Mouse (Mus musculus) ovary, postnatal 10 days (tissue): ENCODE measurements at regions not wholly inside any gene's neighbourhood (a gene's known extent, or its start where the extent isn't known, plus 50 kb on each side); places are given as distances from the start of the nearest gene placed in this dataset.

Experiments
- DNase-seq: peaks from one replicate; pipeline ENCODE4 v3.0.0; 2022; ENCODE audit warnings: low spot score

DNA sequence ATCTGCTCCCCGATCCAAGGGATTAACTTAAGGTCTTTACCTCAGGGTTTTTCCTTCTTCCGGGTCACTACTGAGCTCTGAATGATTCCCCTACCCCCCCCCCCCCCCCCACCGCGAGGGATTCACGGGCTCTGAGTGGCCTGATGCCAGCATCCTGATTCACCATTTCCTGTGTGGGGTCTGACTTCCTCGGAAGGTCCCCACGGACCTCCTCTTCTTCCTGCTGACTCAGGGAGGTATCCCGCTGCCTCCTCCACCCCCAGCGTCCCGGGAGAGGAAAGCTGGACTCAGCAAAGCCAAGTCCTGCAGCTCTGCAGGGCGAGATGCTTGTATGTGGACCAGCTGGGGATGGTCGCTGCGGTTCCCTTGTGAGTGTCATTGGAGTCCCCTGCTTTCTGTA, 110.5 kb upstream of the Zfp217 start:
- DNase-seq = no peak

DNA sequence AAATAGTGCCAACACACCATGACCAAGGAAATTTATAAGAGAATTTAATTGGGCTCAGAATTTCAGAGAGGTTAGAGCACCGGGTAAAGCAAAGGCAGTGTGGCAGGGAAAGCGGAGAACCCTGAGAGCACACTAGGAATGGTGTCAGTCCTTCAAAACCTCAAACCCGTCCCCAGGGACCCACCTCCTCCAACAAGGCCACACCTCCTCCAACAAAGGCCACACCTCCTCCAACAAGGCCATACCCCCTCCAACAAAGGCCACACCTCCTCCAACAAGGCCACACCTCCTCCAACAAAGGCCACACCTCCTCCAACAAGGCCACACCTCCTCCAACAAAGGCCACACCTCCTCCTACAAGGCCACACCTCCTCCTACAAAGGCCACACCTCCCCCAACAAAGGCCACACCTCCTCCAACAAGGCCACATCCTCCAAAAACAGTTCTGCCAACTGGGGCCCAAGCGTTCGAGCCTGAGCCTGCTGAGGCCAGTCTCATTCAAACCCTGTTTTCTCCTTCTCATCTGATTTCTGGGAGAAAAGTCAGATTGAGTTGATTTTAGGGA, 109.8 kb upstream of the Zfp217 start:
- no peak for DNase-seq

DNA sequence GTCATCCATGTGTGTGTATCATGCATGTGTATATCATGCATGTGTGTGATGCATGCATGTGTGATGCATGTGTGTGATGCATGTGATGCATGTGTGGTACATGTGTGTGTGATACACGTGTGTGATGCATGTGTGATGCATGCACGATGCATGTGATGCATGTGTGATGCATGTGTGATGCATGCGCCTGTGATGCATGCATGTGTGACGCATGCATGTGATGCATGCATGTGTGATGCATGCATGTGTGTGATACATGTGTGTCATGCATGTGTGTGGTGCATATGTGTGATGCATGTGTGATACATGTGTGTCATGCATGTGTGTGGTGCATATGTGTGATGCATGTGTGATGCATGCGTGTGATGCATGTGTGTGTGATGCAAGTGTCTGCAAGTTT, 108.1 kb upstream of the Zfp217 start:
- no peak for DNase-seq

DNA sequence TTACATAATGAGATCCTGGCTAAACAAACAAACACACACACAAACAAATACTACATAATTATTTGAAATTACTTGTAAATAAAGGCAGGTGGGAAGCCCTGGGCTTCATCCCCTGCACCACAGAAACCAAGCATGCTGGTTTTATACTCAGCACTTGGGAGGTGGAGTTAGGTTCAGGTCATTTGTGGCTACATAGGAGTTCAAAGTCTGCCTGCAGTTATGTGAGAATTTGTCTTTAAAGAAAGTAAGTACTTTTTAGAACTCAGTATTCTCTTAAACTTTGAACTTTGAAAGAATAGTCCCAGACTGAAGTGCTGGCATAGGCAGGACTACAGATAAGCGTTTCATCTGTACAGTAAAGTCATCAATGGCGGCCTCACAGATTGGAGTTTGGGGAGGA, 107.6 kb upstream of the Zfp217 start:
- no peak for DNase-seq

DNA sequence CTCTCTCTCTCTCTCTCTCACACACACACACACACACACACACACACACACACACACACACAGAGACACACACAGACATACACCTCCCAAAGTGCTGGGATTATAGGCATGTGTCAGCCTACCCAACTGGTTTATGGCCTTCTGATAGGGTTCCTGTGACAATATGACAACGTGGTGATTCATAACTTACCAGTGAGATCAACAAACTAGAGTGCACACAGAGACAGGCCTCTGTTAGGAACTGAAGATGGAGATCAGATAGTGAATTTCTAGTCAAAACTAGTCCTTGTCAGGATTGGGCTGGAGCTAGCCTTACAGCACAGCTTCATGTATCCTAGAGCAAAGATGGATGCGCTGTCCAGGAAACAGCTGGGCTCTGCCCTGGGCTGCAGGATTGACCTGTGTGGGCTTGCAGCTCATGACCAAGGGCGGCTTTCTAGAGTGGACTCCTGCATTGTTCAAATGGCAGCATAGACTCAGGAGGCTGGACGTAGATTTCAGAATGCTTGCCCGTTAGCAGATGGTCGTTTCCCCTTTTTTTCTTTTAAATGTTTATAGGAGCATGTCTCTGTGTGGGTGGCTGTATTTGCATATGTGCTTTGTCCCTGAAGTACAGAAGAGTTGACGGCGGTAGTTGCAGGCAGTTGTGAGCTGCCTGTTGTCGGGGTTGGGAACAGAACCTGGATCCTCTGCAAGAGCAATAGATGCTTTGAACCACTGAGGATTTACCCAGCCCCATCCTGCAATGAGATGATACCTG, 106.0 kb upstream of the Zfp217 start:
- no peak for DNase-seq

DNA sequence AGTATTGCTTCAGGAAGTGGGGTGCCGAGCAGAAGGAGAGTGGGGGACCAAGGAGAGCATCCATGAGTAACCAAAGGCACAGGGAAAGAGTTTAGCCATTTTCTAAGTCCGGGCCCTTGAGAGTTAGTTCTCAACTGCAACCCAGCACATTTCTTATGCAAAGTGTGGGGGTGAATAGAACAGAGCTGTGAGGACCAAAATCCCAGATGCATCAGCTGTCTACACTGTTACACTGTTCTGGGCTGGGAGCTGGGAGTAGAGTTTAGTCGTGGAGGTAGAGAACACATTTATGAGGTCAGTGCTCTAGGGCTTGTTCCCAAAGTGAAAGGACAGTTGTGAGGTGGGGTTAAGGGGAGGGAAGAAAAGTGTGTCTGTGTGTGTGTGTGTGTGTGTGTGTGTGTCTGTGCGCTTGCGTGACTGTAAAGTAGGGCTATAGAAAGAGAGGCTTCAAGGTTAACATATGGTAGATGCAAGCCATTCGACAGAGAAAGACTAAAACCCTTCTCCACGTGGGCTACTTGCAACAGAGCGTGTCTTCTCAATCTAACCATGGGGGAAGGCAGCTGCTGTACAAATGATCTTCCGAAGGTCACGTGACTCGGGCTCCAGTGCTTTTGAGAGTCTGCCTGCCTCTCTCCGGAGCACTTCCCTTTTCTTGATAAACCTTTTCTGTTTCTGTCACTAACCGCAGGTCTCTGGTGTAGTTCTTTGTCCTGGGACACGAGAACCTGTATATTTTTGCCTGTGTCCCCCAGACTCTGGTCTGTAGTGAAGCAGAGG, 104.5 kb upstream of the Zfp217 start:
- no peak for DNase-seq

DNA sequence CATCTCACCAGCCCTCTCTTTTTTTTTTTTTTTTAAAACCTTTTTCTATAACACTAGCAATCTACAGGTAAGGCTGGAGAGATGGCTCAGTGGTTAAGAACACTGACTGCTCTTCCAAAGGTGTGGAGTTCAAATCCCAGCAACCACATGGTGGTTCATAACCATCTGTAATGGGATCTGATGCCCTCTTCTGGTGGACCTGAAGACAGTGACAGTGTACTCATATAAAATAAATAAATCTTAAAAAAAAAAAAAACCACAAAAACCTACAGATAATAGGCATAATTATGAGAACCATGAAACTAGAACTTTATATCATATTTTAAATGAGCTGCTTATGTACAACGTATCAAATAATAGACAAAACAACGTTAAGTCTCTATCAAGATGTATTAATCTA, 102.8 kb upstream of the Zfp217 start:
- no peak for DNase-seq

DNA sequence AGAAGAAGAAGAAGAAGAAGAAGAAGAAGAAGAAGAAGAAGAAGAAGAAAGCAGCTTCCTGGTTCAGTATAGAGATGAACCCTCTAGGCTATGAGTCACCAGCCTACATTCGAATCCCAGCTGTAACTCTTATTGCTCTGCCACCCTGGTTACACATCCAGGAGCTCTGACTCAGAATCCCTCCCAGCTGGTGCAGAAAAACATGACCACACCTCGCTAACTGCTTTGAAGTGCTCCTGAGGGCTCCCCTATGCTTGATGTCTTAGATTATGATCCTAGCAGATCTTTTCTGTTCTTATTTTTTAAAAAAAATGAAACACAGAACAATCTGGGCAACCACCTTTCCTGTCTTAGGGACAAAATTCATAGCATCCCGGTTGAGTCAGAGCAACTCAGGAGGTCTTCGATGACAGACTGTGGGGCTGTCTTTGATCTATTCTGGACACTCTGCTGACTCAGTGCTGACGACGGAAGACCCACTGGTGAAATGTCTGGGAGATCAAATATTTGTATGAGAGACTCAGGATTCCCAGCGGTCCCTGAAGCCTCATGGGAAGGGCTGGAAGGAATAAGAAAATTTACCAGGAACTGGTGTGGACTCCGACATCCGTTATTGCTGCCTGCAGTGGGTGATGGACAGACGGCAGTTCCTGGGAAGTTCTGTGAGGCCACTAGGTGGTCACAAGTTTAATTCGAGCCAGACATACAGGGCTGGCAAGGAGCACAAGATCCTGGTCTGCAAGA, 100.0 kb upstream of the Zfp217 start:
- DNase-seq = no peak

DNA sequence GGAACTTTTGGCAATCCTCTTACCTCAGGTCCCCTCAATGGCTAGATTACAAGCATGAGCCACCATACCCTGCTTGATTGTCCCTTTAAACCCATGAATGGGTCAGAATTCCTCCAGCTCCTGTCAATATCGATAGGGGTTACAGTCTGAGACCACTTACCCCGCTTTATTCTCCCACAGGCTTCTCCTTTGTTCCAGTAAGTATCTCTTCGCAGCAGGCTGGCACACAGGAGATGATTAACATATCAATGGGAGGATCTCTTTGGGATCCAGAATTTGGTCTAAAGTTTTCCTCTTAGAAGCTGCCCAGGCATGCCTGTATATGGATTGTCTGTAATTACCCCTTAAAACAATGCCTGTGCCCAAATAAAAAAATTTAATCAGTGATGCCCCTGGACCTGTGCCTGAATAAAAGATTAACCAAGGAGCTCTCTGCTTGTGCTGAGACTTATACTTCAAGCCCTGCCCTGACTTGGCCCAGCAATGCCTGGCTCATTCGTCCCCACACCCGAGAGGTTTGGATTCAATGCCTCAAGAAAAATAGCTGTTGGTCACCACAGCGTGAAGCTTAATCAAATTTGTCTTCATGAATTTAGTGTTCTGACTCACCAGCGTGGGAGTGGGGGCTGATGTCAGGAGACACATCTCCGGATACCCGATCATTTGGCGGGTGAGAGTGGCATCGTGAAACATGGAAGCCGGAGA, 97.9 kb upstream of the Zfp217 start:
- no peak for DNase-seq

DNA sequence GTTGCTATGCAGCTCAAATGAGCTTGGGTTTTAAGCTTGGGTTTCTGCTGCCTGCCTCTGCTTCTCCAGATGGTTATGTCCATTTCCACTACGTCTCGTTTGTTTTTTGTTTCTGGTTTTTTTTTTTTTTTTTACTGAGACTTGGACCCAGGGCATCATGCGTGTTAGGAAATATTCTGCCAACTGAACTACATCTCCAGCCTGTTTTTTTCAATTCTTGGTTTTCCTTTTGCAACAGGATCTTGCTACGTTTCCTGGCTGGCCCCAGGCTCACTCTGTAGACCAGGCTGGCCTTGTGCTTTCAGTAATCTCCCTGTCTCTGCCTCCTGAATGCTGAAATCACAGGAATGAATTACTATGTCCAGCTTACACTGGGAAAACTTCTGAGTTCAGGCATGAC, 96.2 kb upstream of the Zfp217 start:
- no peak for DNase-seq

DNA sequence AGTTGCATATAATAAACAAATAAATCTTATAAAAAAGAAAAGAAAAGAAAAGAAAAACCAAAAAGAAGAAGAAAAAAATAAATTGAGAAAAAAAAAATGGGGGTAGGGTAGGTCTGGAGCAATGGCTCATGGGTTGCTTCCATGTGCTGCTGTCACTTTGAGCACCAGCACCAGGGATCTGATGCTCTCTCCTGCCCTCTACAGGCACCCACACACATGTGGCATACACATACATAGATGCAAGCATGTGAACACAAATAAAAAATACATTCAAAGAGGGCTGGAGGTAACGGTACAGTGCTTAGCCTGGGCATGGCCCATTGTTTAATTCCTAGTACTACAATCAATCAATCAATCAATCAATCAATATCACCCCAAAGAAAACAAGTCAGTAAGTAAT, 90.1 kb upstream of the Zfp217 start:
- DNase-seq = no peak

DNA sequence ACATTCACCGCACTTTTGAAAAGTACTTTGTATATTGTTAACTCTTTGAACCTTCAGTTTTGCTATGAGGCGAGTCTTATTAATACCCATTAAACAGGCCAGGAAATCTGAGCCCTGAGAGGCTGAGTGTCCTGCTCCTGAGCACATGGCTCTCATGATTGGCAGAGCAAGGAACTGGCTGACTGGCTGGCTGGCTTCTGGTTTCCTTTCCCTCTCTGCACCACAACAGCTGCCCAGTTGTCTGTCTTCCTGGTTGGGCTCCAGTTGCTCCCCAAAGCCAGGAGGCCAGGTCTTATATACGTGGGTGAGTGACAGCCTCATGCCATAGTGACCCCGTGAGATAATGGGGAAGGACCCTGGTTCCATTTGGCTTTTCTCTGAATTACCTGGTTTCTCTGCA, 85.5 kb upstream of the Zfp217 start:
- no peak for DNase-seq

DNA sequence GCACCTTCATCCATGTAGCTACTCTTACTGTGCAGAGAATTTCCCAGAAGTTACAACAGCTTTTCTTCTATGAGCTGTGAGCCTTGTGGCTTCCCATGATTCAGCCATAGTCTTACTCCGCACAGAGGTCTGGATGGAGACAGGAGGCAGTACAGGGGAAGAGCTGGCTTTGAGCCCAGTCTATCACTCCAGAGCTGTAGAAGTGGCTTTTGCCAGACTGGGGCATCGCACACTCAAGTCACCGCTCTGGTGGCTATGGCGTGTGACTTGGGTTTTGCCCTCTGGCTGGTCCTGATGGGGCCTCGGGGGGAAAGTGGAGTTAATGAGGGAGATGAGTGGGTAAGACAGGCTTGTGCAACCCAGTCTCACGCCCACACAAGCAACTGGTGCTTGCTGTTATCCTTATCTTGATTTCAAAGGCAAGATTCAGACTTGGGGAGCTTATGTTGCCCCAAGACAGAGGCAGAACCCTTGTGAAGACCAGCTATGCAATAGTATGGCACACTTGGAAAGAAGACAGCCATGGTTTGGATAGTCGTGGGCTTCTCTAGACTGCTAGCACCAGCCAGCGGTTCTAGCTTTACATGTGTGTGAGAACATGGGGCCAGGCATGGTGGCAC, 81.7 kb upstream of the Zfp217 start:
- DNase-seq = no peak

DNA sequence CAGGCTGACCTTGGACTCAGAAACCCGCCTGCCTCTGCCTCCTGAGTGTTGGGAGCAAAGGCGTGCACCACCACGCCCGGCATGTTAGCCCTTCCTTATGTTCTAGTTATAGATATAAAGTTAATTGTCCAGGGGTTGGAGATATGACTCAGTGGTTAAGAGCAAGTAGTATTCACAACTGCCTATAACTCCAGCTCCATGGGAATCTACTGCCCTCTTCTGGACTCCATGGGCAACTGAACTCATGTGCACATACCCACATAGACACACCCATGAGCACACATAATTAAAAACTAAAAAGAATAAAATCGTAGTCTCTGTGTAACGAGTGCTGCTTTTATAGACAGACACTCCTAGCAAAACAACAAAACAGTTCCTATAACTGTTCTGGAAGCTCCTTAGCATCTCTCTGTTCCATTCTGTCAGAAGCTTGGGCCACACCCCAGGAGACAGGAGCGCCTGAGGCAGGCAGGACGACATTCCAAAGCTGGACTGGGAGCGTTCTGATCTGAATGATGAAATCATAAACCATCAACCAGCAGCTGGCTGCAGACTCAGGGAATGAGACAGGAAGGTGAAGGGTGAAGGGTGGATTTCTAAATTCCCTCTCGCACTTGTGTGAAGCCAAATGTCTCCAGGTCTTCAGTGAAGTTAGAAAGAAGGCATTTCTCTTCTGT, 80.6 kb upstream of the Zfp217 start:
- DNase-seq = no peak

DNA sequence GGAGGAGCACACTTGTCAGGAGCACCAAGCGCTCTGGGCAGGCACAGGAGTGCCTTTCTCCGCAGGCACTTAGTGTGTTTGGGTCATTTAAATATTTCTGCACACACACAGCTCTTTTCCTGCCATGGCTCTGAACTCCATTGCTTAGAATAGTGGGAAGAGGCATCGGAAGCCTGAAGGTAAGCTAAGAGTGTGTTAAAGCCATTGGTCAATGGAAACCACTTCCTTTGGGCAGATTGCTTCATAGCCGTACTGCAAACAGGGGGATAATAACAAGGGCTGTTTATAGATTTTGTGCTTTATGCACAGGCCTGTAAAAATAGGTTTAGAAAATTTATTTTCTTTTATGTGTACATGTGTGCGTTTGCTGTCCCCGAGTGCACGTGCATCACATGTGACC, 76.0 kb upstream of the Zfp217 start:
- DNase-seq = no peak

DNA sequence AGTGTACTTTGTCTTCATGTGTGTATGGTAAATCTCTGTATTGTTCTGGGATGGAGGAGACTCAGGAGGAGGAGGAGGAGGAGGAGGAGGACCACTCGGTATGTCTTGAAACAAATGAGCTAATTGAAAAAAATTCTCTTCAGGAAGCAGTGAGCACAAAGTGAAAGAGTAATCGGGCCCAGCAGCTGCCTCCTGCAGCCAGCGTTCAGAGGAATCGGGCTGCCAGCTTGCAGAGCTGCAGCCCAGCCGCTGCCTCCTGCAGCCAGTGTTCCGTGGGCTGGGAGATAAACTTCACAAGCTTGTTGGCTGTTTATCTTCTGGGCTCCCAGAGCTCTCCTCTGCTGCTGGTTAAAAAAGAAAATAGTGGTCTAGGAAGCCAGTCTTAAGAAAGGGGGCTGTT, 74.9 kb upstream of the Zfp217 start:
- DNase-seq = no peak

DNA sequence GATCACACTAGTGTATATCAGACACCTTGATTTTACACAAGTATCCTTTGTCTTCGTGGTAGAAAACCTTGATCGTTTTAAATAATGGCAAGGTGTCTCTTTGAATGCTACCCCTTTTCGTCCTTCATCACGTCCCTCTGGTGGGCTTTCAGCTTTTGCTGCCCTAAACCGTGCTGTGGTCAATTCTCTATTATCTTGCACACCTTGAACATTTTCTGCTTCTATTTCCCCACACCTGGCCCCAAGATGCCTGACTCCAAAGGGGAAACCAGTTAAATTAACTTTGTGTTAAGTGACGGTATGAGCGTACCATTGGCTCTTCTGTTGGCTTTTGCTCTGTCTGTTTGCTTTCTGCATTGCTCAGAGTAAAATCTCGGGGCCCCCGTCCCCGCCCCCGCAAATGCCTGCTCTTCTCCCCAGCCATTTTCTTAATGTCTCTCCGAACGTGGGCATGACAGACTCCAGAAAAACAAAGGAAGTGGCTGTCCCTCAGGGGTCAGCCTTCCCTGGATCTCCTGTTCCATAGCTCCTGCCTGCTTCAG, 74.2 kb upstream of the Zfp217 start:
- DNase-seq = no peak

DNA sequence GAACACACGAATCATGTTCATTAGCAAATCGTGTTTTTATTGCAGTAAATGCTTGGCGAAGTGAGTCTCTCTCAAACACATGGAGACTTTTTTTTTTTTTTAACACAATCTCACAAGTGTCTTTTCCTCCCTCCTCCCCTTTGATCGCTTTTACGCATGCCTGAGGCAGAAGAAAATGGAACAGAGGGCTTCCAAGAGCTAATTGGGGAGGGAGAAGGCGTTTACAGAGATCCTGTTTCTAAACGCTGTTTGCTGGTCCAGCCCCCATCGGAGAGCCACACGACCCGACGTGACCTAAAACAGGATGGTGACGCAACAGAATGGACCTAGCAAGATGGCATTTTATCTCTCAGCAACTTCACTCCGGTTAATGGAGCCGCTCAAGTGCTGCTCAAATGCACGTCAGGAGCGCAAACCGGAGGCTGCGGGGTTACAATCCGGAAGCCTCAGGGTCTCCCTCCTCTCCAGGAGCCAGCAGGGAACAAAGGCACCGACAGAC, 73.0 kb upstream of the Zfp217 start:
- DNase-seq = no peak

DNA sequence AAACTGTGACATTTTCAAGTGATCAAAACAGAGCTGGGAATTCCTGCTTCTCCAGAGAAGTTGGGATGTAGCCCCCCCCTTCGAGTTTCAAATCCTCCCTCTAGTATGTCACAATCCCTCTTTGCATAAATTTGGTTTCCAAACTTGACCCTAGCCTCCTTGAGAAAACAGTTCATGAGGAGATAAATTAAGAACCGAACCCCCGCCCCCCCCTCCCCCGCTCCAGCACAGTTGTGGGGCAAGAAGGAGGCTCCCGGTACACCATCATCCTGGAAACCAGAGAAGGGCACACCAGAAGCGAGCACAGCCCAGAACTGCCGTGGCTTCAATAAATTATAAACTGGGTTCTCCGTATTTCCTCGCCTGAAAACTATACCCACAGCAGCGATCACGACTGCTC, 72.5 kb upstream of the Zfp217 start:
- no peak for DNase-seq

DNA sequence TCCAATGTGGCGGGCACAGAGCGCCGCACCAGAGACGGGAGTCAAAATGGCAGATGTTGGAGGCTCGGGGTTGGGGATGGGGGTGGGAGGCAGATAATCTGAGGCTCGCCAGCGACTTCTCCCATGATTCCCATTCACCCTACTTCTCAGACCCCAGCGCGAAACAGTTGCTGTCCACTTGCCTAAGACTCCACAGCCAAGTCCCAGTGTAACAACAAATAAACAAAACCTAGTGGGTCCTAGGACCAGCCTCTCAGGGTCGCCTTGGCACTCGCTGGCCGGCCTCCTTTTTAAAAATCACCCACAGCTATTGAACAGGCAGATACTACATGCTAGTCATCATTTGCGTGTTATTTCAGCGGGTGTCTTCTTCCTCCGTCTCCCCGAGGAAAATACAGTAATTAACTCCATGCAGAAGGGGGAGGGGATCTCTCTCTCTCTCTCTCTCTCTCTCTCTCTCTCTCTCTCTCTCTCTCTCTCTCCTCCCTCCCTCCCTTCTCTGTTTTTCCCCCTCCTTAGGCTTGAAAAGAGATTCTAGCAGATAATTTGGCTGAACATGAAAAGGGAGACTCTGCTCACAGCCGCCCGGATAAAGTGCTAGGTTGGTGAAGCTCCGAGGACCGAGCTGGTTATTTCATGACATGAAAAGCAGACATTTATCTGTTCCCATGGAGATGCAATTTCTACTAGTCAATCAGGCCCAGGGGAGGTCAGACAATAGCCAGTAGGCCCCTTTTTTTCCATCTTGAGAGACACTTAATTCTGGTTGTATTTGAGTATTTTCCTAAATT, 71.9 kb upstream of the Zfp217 start:
- no peak for DNase-seq
